Mouse (Mus musculus) erythroblast, embryonic 14.5 days (primary cell): ENCODE measurements around the gene Txnip. TPM values are rescaled to one million over a fixed set of nuclear protein-coding genes. Genes with fewer than 3 reads are reported as not detected.

Experiments
- H3K27me3 ChIP-seq: 2 replicates; pipeline ENCODE4 v1.6.1; 2012; ENCODE audit warnings: inconsistent platforms; ENCODE audit not compliant: control insufficient read depth
- H3K36me3 ChIP-seq: 2 replicates; pipeline ENCODE4 v1.6.1; 2012; ENCODE audit warnings: mild to moderate bottlenecking, inconsistent platforms; ENCODE audit not compliant: control insufficient read depth
- H3K4me1 ChIP-seq: 2 replicates; pipeline ENCODE4 v1.6.1; 2012; ENCODE audit warnings: inconsistent platforms; ENCODE audit not compliant: control insufficient read depth
- H3K4me3 ChIP-seq: replicated peaks from 2 replicates; pipeline ENCODE3; 2012; ENCODE audit warnings: moderate library complexity, mild to moderate bottlenecking, inconsistent platforms
- H3K9me3 ChIP-seq: 2 replicates; pipeline ENCODE4 v1.6.1; 2012; ENCODE audit warnings: low read length, inconsistent platforms, mixed read lengths; ENCODE audit not compliant: control insufficient read depth
- GATA1 ChIP-seq: IDR thresholded peaks from 2 replicates; pipeline ENCODE4 v1.6.1; 2012; ENCODE audit warnings: low read length, inconsistent platforms, mixed read lengths
- TAL1 ChIP-seq: IDR thresholded peaks from 3 replicates; pipeline ENCODE4 v1.6.1; 2012; ENCODE audit warnings: low read length, inconsistent platforms, mixed read lengths
- polyA plus RNA-seq: library from polyadenylated mRNA; stranded (reverse); fragments of >175 nt; gene quantifications from 2 replicates; pipeline ENCODE4 v1.2.3, GENCODE M21; 2012

Gene Txnip
- polyA plus RNA-seq, 1 experiment, result 1.4 TPM

DNA sequence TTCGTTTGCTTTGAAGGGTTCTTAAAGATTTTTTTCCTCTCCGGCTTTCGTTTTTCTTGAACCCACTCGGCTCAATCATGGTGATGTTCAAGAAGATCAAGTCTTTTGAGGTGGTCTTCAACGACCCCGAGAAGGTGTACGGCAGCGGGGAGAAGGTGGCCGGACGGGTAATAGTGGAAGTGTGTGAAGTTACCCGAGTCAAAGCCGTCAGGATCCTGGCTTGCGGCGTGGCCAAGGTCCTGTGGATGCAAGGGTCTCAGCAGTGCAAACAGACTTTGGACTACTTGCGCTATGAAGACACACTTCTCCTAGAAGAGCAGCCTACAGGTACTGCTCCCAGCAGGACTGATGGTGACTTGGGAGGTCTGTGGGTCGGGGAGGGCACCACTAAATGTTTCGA lies 402 bp downstream of the Txnip start:
- H3K4me1 ChIP-seq, result peaks cover 43% of the 10 kb centered on the region
- H3K4me3 ChIP-seq, result peak overlapping the region; percentile 100
- no peak for TF ChIP-seq TAL1
- TF ChIP-seq GATA1, result no peak
- no peaks in the 10 kb centered on the region for H3K27me3 ChIP-seq
- no peaks in the 10 kb centered on the region for H3K9me3 ChIP-seq
- H3K36me3 ChIP-seq, result peaks cover 35% of the 10 kb centered on the region

DNA sequence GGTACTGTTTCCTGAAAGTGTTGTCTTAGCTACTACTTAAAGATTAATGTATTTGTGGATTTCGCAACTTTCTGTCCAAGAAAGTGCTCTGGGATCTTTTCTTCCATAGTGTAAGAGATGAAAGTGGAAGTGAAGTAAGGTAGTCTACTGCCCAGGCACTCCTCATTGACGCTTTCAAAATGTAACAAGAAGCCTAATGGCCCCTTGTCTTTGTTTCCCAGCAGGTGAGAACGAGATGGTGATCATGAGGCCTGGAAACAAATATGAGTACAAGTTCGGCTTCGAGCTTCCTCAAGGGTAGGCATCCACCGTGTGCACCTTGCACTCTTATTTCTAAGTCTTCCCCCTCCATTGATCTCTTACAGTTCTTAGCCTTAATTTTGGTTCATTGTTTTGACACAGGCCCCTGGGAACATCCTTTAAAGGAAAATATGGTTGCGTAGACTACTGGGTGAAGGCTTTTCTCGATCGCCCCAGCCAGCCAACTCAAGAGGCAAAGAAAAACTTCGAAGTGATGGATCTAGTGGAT lies 975 bp downstream of the Txnip start:
- peaks cover 43% of the 10 kb centered on the region for H3K4me1 ChIP-seq
- H3K27me3 ChIP-seq, result no peaks in the 10 kb centered on the region
- peak overlapping the region; percentile 100 for H3K4me3 ChIP-seq
- H3K9me3 ChIP-seq, result no peaks in the 10 kb centered on the region
- peaks cover 35% of the 10 kb centered on the region for H3K36me3 ChIP-seq
- TF ChIP-seq TAL1, result no peak
- TF ChIP-seq GATA1, result no peak

GRCm38 (mm10) chr3:96559398-96559910 lies 1.7 kb downstream of the Txnip start:
- Histone ChIP-seq H3K27me3 (no peaks in the 10 kb centered on the region), H3K4me1 (peaks cover 48% of the 10 kb centered on the region), H3K36me3 (peaks cover 35% of the 10 kb centered on the region), H3K4me3 (peak overlapping the region; percentile 100), H3K9me3 (no peaks in the 10 kb centered on the region)
- no peak for TF ChIP-seq TAL1

- TF ChIP-seq TAL1, result no peak
- TF ChIP-seq GATA1, result no peak
- Histone ChIP-seq H3K36me3 (peaks cover 35% of the 10 kb centered on the region), H3K9me3 (no peaks in the 10 kb centered on the region), H3K4me3 (peak overlapping the region; percentile 100), H3K27me3 (no peaks in the 10 kb centered on the region), H3K4me1 (peaks cover 53% of the 10 kb centered on the region)
Observed at GRCm38 (mm10) chr3:96559911-96560850, 2.4 kb downstream of the Txnip start.

DNA sequence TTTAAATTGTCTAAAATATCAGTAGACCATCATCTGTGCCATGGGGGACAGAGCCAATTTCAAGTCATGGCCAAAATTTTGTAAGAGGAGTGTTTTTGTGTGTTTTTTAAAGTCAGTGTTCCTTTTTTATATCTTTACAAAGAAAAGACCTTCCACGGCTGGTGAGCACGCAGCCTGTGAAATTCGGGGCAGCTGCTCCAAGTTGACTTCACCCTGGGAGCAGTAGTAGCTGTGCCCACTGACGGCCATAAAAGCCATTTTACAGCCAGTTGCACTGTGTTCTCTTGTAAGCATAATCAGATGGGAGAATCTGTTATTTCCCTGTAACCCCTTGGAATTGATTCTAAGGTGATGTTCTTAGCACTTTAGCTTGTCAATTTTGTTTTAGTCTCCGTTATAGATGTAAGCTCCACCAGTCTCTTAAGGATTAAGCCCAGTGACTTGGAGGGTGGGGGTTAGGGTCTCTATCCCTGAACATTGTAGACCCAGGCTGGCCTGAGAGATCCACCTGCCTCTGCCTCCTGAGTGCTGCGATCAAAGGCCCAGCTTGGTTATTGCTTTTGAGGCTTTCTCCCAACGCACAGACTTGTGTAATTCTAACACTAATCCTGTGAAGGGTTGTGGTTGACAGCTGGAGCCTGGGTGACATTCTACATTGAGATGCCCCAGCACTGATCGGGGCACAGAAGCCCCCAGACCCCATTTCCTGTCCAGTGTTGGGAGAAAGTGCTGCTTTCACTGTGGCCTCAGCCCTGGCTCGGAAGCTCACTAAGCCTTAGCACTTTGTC lies 3.3 kb downstream of the Txnip start:
- H3K36me3 ChIP-seq, result peaks cover 35% of the 10 kb centered on the region
- H3K4me1 ChIP-seq, result peaks cover 52% of the 10 kb centered on the region
- peak overlapping the region; percentile 100 for H3K4me3 ChIP-seq
- H3K27me3 ChIP-seq, result no peaks in the 10 kb centered on the region
- H3K9me3 ChIP-seq, result no peaks in the 10 kb centered on the region
- TF ChIP-seq GATA1 (no peak), TAL1 (no peak)

DNA sequence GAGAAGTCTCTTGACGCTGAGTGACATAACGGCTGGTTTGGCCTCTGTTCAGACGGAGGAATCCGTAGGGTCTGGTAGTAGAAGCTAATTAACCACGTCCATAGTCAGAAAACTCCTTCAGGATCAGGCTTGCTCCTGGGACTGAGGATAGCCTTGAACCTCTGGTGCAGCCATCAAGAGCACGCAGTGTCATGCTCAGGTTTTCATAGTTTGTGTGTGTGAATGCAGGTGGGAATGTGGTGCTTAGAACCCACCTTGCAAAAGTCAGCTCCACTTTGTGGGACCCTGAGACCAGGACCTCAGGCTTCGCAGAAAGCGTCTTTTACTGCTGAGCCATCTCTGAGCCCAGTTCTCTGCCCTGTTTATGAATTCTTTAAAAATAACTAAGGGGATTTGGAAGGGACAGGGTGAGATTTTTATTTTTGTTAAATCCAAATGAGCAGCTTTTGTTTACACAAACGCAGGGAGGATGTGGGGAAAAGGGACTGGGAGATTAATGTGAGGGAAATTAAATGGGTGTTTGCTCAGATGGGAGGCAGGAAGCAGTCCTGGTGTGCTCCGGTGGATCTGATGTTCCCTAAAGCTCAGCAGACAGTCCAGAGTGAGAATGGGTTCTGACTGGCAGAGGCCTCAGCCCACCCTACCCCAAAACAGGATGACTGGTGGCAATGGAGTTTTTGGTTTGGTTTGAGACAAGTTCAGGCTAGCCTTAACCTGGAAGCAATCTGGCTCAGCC lies 4.4 kb downstream of the Txnip start:
- H3K4me1 ChIP-seq, result peaks cover 45% of the 10 kb centered on the region
- no peak overlapping the region for H3K4me3 ChIP-seq
- no peaks in the 10 kb centered on the region for H3K9me3 ChIP-seq
- no peaks in the 10 kb centered on the region for H3K27me3 ChIP-seq
- H3K36me3 ChIP-seq, result peaks cover 35% of the 10 kb centered on the region
- TF ChIP-seq TAL1 (no peak), GATA1 (no peak)

DNA sequence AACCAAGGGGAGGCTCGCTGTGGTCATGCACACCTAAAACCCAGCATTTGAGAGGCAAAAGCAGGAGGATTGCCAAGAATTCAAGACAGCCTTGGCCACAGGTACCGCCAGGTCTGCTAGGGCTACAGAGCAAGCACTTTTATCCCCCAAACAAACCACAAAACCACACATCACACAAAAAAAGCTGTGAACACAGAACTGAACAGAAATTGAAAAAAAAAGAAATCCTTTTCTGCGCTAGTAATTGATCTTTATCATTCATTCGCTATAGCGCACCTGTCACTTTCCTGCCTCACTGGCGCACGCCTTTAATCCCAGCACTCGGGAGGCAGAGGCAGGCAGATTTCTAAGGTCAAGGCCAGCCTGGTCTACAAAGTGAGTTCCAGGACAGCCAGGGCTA lies 5.5 kb downstream of the Txnip start:
- peaks cover 34% of the 10 kb centered on the region for H3K36me3 ChIP-seq
- H3K9me3 ChIP-seq, result no peaks in the 10 kb centered on the region
- H3K4me3 ChIP-seq, result no peak overlapping the region
- no peaks in the 10 kb centered on the region for H3K27me3 ChIP-seq
- H3K4me1 ChIP-seq, result peaks cover 42% of the 10 kb centered on the region
- TF ChIP-seq TAL1 (no peak), GATA1 (no peak)

GRCm38 (mm10) chr3:96563911-96564632 lies 6.3 kb downstream of the Txnip start:
- TF ChIP-seq GATA1, result no peak
- no peak for TF ChIP-seq TAL1
- Histone ChIP-seq H3K9me3 (no peaks in the 10 kb centered on the region), H3K36me3 (peaks cover 28% of the 10 kb centered on the region), H3K4me3 (peak overlapping the region; percentile 41), H3K27me3 (no peaks in the 10 kb centered on the region), H3K4me1 (peaks cover 38% of the 10 kb centered on the region)
